Mouse (Mus musculus) lung, adult 2 months (tissue): ENCODE data around the gene Itk.

Experiments used
- CTCF ChIP-seq: fragments of 200-500 bp; IDR thresholded peaks from 2 replicates; pipeline ENCODE4 v1.5.1; 2011; ENCODE audit warnings: mild to moderate bottlenecking, low read length, control low read depth; ENCODE audit not compliant: insufficient read depth
- POLR2A ChIP-seq: fragments of 200-500 bp; IDR thresholded peaks from 2 replicates; pipeline ENCODE4 v1.6.1; 2011; ENCODE audit warnings: low read depth, mild to moderate bottlenecking, control low read depth, low read length, borderline replicate concordance; ENCODE audit errors: extremely low read depth

DNA sequence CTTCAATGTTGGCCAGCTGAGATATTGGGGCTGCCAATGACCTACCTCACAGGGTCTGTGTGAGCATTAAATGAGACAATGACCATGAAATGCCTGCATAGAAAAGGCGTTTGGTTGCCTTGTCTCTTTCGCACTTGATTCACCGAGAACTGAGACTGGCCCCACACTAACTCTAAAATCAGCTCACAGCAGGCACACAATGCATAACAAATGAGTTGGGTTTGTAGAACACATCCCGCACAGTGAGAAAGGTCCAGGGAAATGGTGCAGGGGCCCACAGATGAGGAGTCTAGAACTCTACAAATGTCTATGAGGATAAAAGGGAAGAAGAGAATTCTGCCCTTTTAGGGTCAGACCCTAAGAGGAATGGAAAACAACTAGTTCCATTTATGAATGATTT, 100.3 kb downstream of the Itk start:
- TF ChIP-seq CTCF: no peak
- no peak for TF ChIP-seq POLR2A
